In the genomic region with DNA sequence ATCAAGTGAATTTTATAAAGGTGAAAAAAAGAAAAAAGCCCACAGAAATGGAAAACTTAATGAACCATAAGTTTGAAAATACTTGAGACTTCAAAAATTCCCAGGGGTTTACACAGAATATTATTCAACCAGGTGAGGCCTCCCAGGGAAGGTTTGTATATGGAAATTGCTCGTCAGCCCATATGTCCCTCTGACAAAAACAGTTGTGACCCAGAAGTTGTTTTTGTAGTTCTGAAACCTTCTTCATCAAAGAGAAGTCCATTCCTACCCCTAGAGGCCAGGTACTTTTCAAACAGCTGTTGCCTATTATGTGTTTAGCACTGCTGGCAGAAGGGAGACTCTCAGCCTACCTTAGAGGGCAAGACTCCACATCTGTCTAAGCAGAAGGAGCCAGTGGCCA, we compare ENCODE assay signal across 25 mouse cellular contexts.
"Had no signal": no experiment of that assay in that cellular context is flagged by ENCODE, and none has a peak within 500 bp of the region (broad histone marks: within the 10 kb centered on the region; RNA-seq: fewer than 3 reads in every experiment).

No protein-coding gene starts in this region.

- H3K27ac ChIP-seq: embryonic facial prominence, embryonic 10.5 days; embryonic facial prominence, embryonic 12.5 days; embryonic facial prominence, embryonic 13.5 days; embryonic facial prominence, embryonic 15.5 days; forebrain, embryonic 10.5 days; forebrain, embryonic 12.5 days; forebrain, embryonic 13.5 days; forebrain, embryonic 15.5 days; gastrocnemius, adult 2 months; heart, adult 2 months; heart, embryonic 10.5 days had no signal

- H3K9ac ChIP-seq: embryonic facial prominence, embryonic 12.5 days; embryonic facial prominence, embryonic 13.5 days; embryonic facial prominence, embryonic 15.5 days; forebrain, embryonic 12.5 days; forebrain, embryonic 13.5 days; forebrain, embryonic 15.5 days; forebrain, postnatal 0 days had no signal

- DNase-seq: cerebellum, adult 9-10 months; cerebellum, adult 9-11 months; cerebellum, postnatal 10 days; cerebellum, postnatal 14 days; cerebellum, postnatal 25 days; cerebellum, postnatal 36 days; embryo, embryonic 11 days; forebrain, postnatal 0 days; gastrocnemius, adult 2 months; gastrocnemius, postnatal 14 days; gastrocnemius, postnatal 25 days; gastrocnemius, postnatal 36 days; heart, adult 11 months; heart, adult 18-20 months; heart, adult 2 months had no signal

- H3K9me3 ChIP-seq: embryonic facial prominence, embryonic 10.5 days; embryonic facial prominence, embryonic 12.5 days; embryonic facial prominence, embryonic 13.5 days; embryonic facial prominence, embryonic 15.5 days; forebrain, embryonic 10.5 days; forebrain, embryonic 12.5 days; forebrain, embryonic 13.5 days; forebrain, embryonic 15.5 days; heart, embryonic 10.5 days had no signal

- H3K4me1 ChIP-seq: embryonic facial prominence, embryonic 10.5 days; embryonic facial prominence, embryonic 12.5 days; embryonic facial prominence, embryonic 13.5 days; embryonic facial prominence, embryonic 15.5 days; forebrain, embryonic 10.5 days; forebrain, embryonic 12.5 days; forebrain, embryonic 13.5 days; forebrain, embryonic 15.5 days; heart, embryonic 10.5 days had no signal

- H3K4me3 ChIP-seq: embryonic facial prominence, embryonic 10.5 days; embryonic facial prominence, embryonic 12.5 days; embryonic facial prominence, embryonic 13.5 days; embryonic facial prominence, embryonic 15.5 days; erythroblast, embryonic 14.5 days; forebrain, embryonic 10.5 days; forebrain, embryonic 12.5 days; forebrain, embryonic 13.5 days; forebrain, embryonic 15.5 days; gastrocnemius, adult 2 months; heart, adult 2 months; heart, embryonic 10.5 days had no signal

- H3K36me3 ChIP-seq: embryonic facial prominence, embryonic 10.5 days; embryonic facial prominence, embryonic 12.5 days; embryonic facial prominence, embryonic 13.5 days; embryonic facial prominence, embryonic 15.5 days; forebrain, embryonic 10.5 days; forebrain, embryonic 12.5 days; forebrain, embryonic 15.5 days; heart, embryonic 10.5 days had no signal

- H3K4me2 ChIP-seq: embryonic facial prominence, embryonic 12.5 days; embryonic facial prominence, embryonic 13.5 days; embryonic facial prominence, embryonic 15.5 days; forebrain, embryonic 12.5 days; forebrain, embryonic 13.5 days; forebrain, embryonic 15.5 days had no signal

- H3K27me3 ChIP-seq: embryonic facial prominence, embryonic 12.5 days; embryonic facial prominence, embryonic 13.5 days; embryonic facial prominence, embryonic 15.5 days; forebrain, embryonic 12.5 days; forebrain, embryonic 13.5 days; forebrain, embryonic 15.5 days had no signal
